Mouse (Mus musculus) testis, adult 2 months (tissue): ENCODE data around the gene Ppargc1a. TPM values are rescaled to one million over a fixed set of nuclear protein-coding genes. Genes with fewer than 3 reads are reported as not detected.

ENCODE experiments used
- H3K27ac ChIP-seq: fragments of 200-500 bp; 2 replicates; pipeline ENCODE4 v1.5.1; 2012; ENCODE audit warnings: low read depth, low read length; ENCODE audit not compliant: control insufficient read depth, insufficient read depth
- H3K27me3 ChIP-seq: fragments of 200-500 bp; 2 replicates; pipeline ENCODE4 v1.6.1; 2012; ENCODE audit warnings: mild to moderate bottlenecking, low read length, moderate library complexity; ENCODE audit not compliant: control insufficient read depth, insufficient read depth
- H3K36me3 ChIP-seq: fragments of 200-500 bp; 2 replicates; pipeline ENCODE4 v1.6.1; 2012; ENCODE audit warnings: mild to moderate bottlenecking, low read length; ENCODE audit not compliant: control insufficient read depth, insufficient read depth
- H3K4me1 ChIP-seq: fragments of 200-500 bp; 2 replicates; pipeline ENCODE4 v1.6.1; 2012; ENCODE audit warnings: low read length; ENCODE audit not compliant: control insufficient read depth, insufficient read depth
- H3K4me3 ChIP-seq: fragments of 200-500 bp; 2 replicates; pipeline ENCODE4 v1.5.1; 2012; ENCODE audit warnings: low read depth, mild to moderate bottlenecking, low read length, moderate library complexity, mixed read lengths; ENCODE audit not compliant: control insufficient read depth
- CTCF ChIP-seq: fragments of 200-500 bp; IDR thresholded peaks from 2 replicates; pipeline ENCODE4 v1.5.1; 2012; ENCODE audit warnings: low read depth, mild to moderate bottlenecking, inconsistent platforms, low read length, moderate library complexity; ENCODE audit not compliant: control insufficient read depth, insufficient read depth, insufficient replicate concordance
- POLR2A ChIP-seq: fragments of 200-500 bp; IDR thresholded peaks from 2 replicates; pipeline ENCODE4 v1.6.1; 2012; ENCODE audit warnings: low read depth, mild to moderate bottlenecking, inconsistent platforms, low read length, moderate library complexity; ENCODE audit not compliant: control insufficient read depth
- polyA plus RNA-seq: library from polyadenylated mRNA; depleted of rRNA; stranded (reverse); fragments of >200 nt; gene quantifications from 2 replicates; pipeline ENCODE4 v1.2.3, GENCODE M21; 2012

The Ppargc1a gene
- polyA plus RNA-seq, 1 experiment: 0.89 TPM

GRCm38 (mm10) chr5:51416377-51416776 is 151.1 kb downstream of the Ppargc1a start:
- TF ChIP-seq CTCF (no peak), POLR2A (no peak)
- no peak overlapping the region for H3K4me3 ChIP-seq

GRCm38 (mm10) chr5:51415456-51415855 is 152.1 kb downstream of the Ppargc1a start:
- H3K27ac ChIP-seq: no peak overlapping the region
- no peaks in the 10 kb centered on the region for H3K27me3 ChIP-seq
- no peak for TF ChIP-seq CTCF
- TF ChIP-seq POLR2A: no peak
- no peaks in the 10 kb centered on the region for H3K4me1 ChIP-seq
- H3K4me3 ChIP-seq: no peak overlapping the region
- H3K36me3 ChIP-seq: no peaks in the 10 kb centered on the region

More at GRCm38 (mm10) chr5:51416377-51416776, 151.1 kb downstream of the Ppargc1a start:
- no peaks in the 10 kb centered on the region for H3K36me3 ChIP-seq
- no peaks in the 10 kb centered on the region for H3K4me1 ChIP-seq
- H3K27me3 ChIP-seq: no peaks in the 10 kb centered on the region
- no peak overlapping the region for H3K27ac ChIP-seq

DNA sequence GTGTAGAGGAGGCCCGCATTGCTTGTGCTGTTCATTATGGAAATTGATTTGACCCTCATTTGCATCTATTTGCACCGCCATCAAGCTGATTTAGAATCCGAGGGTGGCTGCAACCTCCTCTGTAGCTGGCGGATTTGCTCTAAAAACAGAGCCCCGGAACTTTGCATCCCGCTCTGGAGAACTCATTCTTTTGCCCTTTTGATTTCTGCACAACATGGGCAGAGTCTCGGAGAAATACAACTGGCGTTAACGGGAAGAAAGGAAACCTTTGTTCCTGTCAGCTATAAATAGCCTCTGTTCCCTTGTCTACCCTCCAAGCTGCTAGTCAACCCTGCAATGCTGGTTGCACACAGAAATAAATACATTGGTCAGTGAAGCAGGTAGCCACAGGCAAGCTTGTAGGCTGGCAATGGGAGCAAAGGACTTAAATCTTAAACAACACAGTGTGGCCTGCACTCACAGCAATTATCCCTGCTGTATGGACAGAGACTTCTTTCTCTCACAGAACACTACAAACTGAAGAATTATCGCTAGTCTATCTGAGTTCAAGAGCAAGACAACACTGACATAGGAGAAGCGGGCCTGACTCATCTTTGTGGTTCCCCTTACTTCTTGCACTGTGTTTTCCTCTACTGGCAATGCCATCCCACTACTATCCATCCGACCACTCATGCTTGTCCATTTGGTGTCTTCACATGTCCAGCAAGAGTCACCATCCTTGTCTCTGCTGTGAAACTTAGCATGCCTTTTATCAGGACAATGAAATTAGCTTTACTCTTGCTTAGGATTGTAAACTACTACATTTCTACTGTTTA is 155.0 kb downstream of the Ppargc1a start:
- no peak overlapping the region for H3K27ac ChIP-seq
- no peaks in the 10 kb centered on the region for H3K4me1 ChIP-seq
- no peaks in the 10 kb centered on the region for H3K27me3 ChIP-seq
- H3K36me3 ChIP-seq: no peaks in the 10 kb centered on the region
- TF ChIP-seq POLR2A (no peak), CTCF (no peak)
- H3K4me3 ChIP-seq: no peak overlapping the region

- no peak for TF ChIP-seq CTCF
- TF ChIP-seq POLR2A: no peak
- H3K4me1 ChIP-seq: no peaks in the 10 kb centered on the region
- no peaks in the 10 kb centered on the region for H3K36me3 ChIP-seq
- H3K27me3 ChIP-seq: no peaks in the 10 kb centered on the region
- H3K4me3 ChIP-seq: no peak overlapping the region
- no peak overlapping the region for H3K27ac ChIP-seq
Observed at GRCm38 (mm10) chr5:51410006-51410405, 157.5 kb downstream of the Ppargc1a start.

- TF ChIP-seq POLR2A (no peak), CTCF (no peak)
- Histone ChIP-seq H3K4me3 (no peak overlapping the region), H3K36me3 (no peaks in the 10 kb centered on the region), H3K4me1 (no peaks in the 10 kb centered on the region), H3K27ac (no peak overlapping the region), H3K27me3 (no peaks in the 10 kb centered on the region)
Observed at GRCm38 (mm10) chr5:51406406-51406805, 161.1 kb downstream of the Ppargc1a start.
